Mouse (Mus musculus) hindbrain, embryonic 13.5 days (tissue): ENCODE data around the gene T. TPM values are rescaled to one million over a fixed set of nuclear protein-coding genes. Genes with fewer than 3 reads are reported as not detected.
"Not testable (repeated sequence)": the region's sequence is repeated elsewhere in the genome, so short reads cannot be mapped to it uniquely, and the experiment has no call there.

ENCODE experiments used
- ATAC-seq: fragments of 200-750 bp; cut with Nextera tagmentation; 2 replicates; pipeline ENCODE4 v1.8.0; 2017; ENCODE audit warnings: moderate TSS enrichment; ENCODE audit not compliant: low FRiP score
- H3K27ac ChIP-seq: fragments of 300-500 bp; sonication (generic); 2 replicates; pipeline ENCODE4 v1.5.1; 2015; ENCODE audit warnings: inconsistent platforms, mild to moderate bottlenecking, moderate library complexity
- H3K27me3 ChIP-seq: fragments of 300-500 bp; sonication (generic); 2 replicates; pipeline ENCODE4 v1.6.1; 2015; ENCODE audit warnings: mild to moderate bottlenecking, inconsistent platforms
- H3K36me3 ChIP-seq: fragments of 300-500 bp; sonication (generic); 2 replicates; pipeline ENCODE4 v1.6.1; 2015; ENCODE audit warnings: mild to moderate bottlenecking, inconsistent platforms
- H3K4me1 ChIP-seq: fragments of 300-500 bp; sonication (generic); replicated peaks from 2 replicates; pipeline ENCODE4 v1.6.1; 2015; ENCODE audit warnings: inconsistent platforms
- H3K4me2 ChIP-seq: fragments of 300-500 bp; sonication (generic); 2 replicates; pipeline ENCODE4 v1.6.1; 2015; ENCODE audit warnings: inconsistent platforms, mild to moderate bottlenecking, moderate library complexity
- H3K4me3 ChIP-seq: fragments of 300-500 bp; sonication (generic); 2 replicates; pipeline ENCODE4 v1.5.1; 2015; ENCODE audit warnings: mild to moderate bottlenecking, inconsistent platforms
- H3K9ac ChIP-seq: fragments of 300-500 bp; sonication (generic); 2 replicates; pipeline ENCODE4 v1.6.1; 2015; ENCODE audit warnings: mild to moderate bottlenecking, inconsistent platforms
- H3K9me3 ChIP-seq: fragments of 300-500 bp; sonication (generic); 2 replicates; pipeline ENCODE4 v1.6.1; 2016; ENCODE audit warnings: inconsistent platforms
- WGBS: fragments of 180-500 bp; shearing (Covaris S2); methylation state at CpG from one replicate; pipeline ENCODE4 v1.1.7; 2015; 5-methylcytosine and 5-hydroxymethylcytosine counted together
- polyA plus RNA-seq: library from polyadenylated mRNA; unstranded; fragments of >200 nt; fragmentation: Nextera tagmentation; extraction: Ambion mirVana; gene quantifications from 2 replicates; pipeline ENCODE4 v1.2.1, GENCODE M21; 2015

The T gene
- polyA plus RNA-seq, result 0.44 and 0.52 TPM in 2 replicates

GRCm38 (mm10) chr17:8433978-8434960, at the start of gene T:
T (plus strand) TSS chr17:8434423.
- H3K27ac ChIP-seq, result no peak within 1 kb of the TSS
- H3K27me3 ChIP-seq, result peaks cover 100% of the 10 kb centered on the region
- no peaks in the 10 kb centered on the region for H3K36me3 ChIP-seq
- no peaks in the 10 kb centered on the region for H3K9me3 ChIP-seq
- peak within 1 kb of the TSS; percentile 22 for H3K4me3 ChIP-seq
- ATAC-seq, result no peak
- no peak within 1 kb of the TSS for H3K9ac ChIP-seq
- H3K4me1 ChIP-seq, result peaks cover 25% of the 10 kb centered on the region
- 1% methylated on average over 64 of the region's 65 CpGs for WGBS
- peak within 1 kb of the TSS; percentile 42 for H3K4me2 ChIP-seq

GRCm38 (mm10) chr17:8385441-8385840, 48.8 kb upstream of the T start:
- H3K4me2 ChIP-seq, result no peak overlapping the region
- no peak overlapping the region for H3K9ac ChIP-seq
- H3K36me3 ChIP-seq, result no peaks in the 10 kb centered on the region
- H3K9me3 ChIP-seq, result no peaks in the 10 kb centered on the region
- H3K27me3 ChIP-seq, result peaks cover 36% of the 10 kb centered on the region
- H3K4me1 ChIP-seq, result peaks cover 11% of the 10 kb centered on the region
- 92% methylated on average over 2 of the region's 2 CpGs for whole genome bisulfite sequencing
- H3K4me3 ChIP-seq, result no peak overlapping the region
- no peak for ATAC-seq
- no peak overlapping the region for H3K27ac ChIP-seq

- WGBS, result 4% methylated on average over 13 of the region's 13 CpGs
- Histone ChIP-seq H3K36me3 (no peaks in the 10 kb centered on the region), H3K9ac (peak overlapping the region; percentile 61), H3K9me3 (no peaks in the 10 kb centered on the region), H3K27me3 (peaks cover 56% of the 10 kb centered on the region), H3K27ac (no peak overlapping the region), H3K4me3 (peak overlapping the region; percentile 37), H3K4me2 (peak overlapping the region; percentile 58), H3K4me1 (peaks cover 11% of the 10 kb centered on the region)
- peak; percentile 80; the same call in 1 of the 2 replicates for ATAC-seq
These were observed 45.8 kb upstream of the T start for GRCm38 (mm10) chr17:8388463-8388862.

GRCm38 (mm10) chr17:8388990-8389789, 45.0 kb upstream of the T start:
- Histone ChIP-seq H3K27ac (no peak overlapping the region), H3K27me3 (peaks cover 56% of the 10 kb centered on the region), H3K4me2 (peak overlapping the region; percentile 58), H3K9ac (peak overlapping the region; percentile 61), H3K4me3 (peak overlapping the region; percentile 37), H3K4me1 (peaks cover 11% of the 10 kb centered on the region), H3K36me3 (no peaks in the 10 kb centered on the region), H3K9me3 (no peaks in the 10 kb centered on the region)
- under 1% methylated on average over 28 of the region's 28 CpGs for WGBS
- no peak for ATAC-seq

GRCm38 (mm10) chr17:8389790-8390095, 44.5 kb upstream of the T start:
- WGBS, result 6% methylated on average over 10 of the region's 10 CpGs
- H3K9me3 ChIP-seq, result no peaks in the 10 kb centered on the region
- H3K27ac ChIP-seq, result no peak overlapping the region
- ATAC-seq, result no peak
- peak overlapping the region; percentile 37 for H3K4me3 ChIP-seq
- peaks cover 56% of the 10 kb centered on the region for H3K27me3 ChIP-seq
- H3K4me2 ChIP-seq, result peak overlapping the region; percentile 58; the same call in 1 of the 2 replicates
- H3K36me3 ChIP-seq, result no peaks in the 10 kb centered on the region
- H3K4me1 ChIP-seq, result peaks cover 11% of the 10 kb centered on the region
- H3K9ac ChIP-seq, result peak overlapping the region; percentile 61

- Histone ChIP-seq H3K9ac (no peak overlapping the region), H3K9me3 (no peaks in the 10 kb centered on the region), H3K27ac (no peak overlapping the region), H3K4me1 (peaks cover 11% of the 10 kb centered on the region), H3K36me3 (no peaks in the 10 kb centered on the region), H3K27me3 (peaks cover 56% of the 10 kb centered on the region), H3K4me2 (no peak overlapping the region), H3K4me3 (no peak overlapping the region)
- ATAC-seq, result no peak
- WGBS, result 57% methylated on average over 4 of the region's 4 CpGs
These were observed 43.7 kb upstream of the T start for GRCm38 (mm10) chr17:8390487-8390886.

- 75% methylated on average over 4 of the region's 4 CpGs for WGBS
- ATAC-seq, result no peak
- H3K9ac ChIP-seq, result no peak overlapping the region
- H3K4me2 ChIP-seq, result no peak overlapping the region
- H3K36me3 ChIP-seq, result no peaks in the 10 kb centered on the region
- H3K27me3 ChIP-seq, result peaks cover 11% of the 10 kb centered on the region
- no peak overlapping the region for H3K27ac ChIP-seq
- H3K9me3 ChIP-seq, result no peaks in the 10 kb centered on the region
- no peak overlapping the region for H3K4me3 ChIP-seq
- H3K4me1 ChIP-seq, result no peaks in the 10 kb centered on the region
These were observed 37.9 kb upstream of the T start for GRCm38 (mm10) chr17:8396371-8396770.

- Histone ChIP-seq H3K27ac (no peak overlapping the region), H3K4me1 (no peaks in the 10 kb centered on the region), H3K4me2 (no peak overlapping the region), H3K36me3 (no peaks in the 10 kb centered on the region), H3K4me3 (no peak overlapping the region), H3K9ac (no peak overlapping the region), H3K9me3 (no peaks in the 10 kb centered on the region), H3K27me3 (no peaks in the 10 kb centered on the region)
- 60% methylated on average over 2 of the region's 2 CpGs for WGBS
- ATAC-seq, result no peak
These were observed 36.3 kb upstream of the T start for GRCm38 (mm10) chr17:8397946-8398345.

GRCm38 (mm10) chr17:8403932-8404331, 30.3 kb upstream of the T start:
- WGBS, result 63% methylated on average over 8 of the region's 8 CpGs

GRCm38 (mm10) chr17:8406285-8406684, 27.9 kb upstream of the T start:
- no peaks in the 10 kb centered on the region for H3K36me3 ChIP-seq
- no peak overlapping the region for H3K4me2 ChIP-seq
- no peak for ATAC-seq
- H3K4me3 ChIP-seq, result no peak overlapping the region
- peaks cover 10% of the 10 kb centered on the region for H3K27me3 ChIP-seq
- WGBS, result 20% methylated on average over 6 of the region's 6 CpGs
- no peaks in the 10 kb centered on the region for H3K9me3 ChIP-seq
- no peak overlapping the region for H3K9ac ChIP-seq
- peaks cover 20% of the 10 kb centered on the region for H3K4me1 ChIP-seq
- no peak overlapping the region for H3K27ac ChIP-seq

More at GRCm38 (mm10) chr17:8403932-8404331, 30.3 kb upstream of the T start:
- H3K36me3 ChIP-seq, H3K4me3 ChIP-seq, ATAC-seq, H3K9ac ChIP-seq, H3K27ac ChIP-seq, H3K4me2 ChIP-seq, H3K9me3 ChIP-seq, H3K27me3 ChIP-seq: not testable (repeated sequence)
- H3K4me1 ChIP-seq, result peaks cover 16% of the 10 kb centered on the region

GRCm38 (mm10) chr17:8408002-8408401, 26.2 kb upstream of the T start:
- H3K4me2 ChIP-seq, ATAC-seq, H3K9me3 ChIP-seq, H3K27ac ChIP-seq, H3K4me3 ChIP-seq, H3K36me3 ChIP-seq, H3K9ac ChIP-seq: not testable (repeated sequence)
- WGBS, result 63% methylated on average over 4 of the region's 4 CpGs
- Histone ChIP-seq H3K27me3 (peaks cover 14% of the 10 kb centered on the region), H3K4me1 (peaks cover 20% of the 10 kb centered on the region)

GRCm38 (mm10) chr17:8408589-8409295, 25.5 kb upstream of the T start:
- WGBS, result 7% methylated on average over 16 of the region's 16 CpGs
- H3K27ac ChIP-seq, result no peak overlapping the region
- 0 out of 2 replicates have a peak overlapping the region, but pooled peaks have one; percentile 19 for H3K9ac ChIP-seq
- H3K9me3 ChIP-seq, result no peaks in the 10 kb centered on the region
- H3K4me3 ChIP-seq, result no peak overlapping the region
- H3K27me3 ChIP-seq, result peaks cover 22% of the 10 kb centered on the region
- ATAC-seq, result no peak
- no peaks in the 10 kb centered on the region for H3K36me3 ChIP-seq
- peaks cover 20% of the 10 kb centered on the region for H3K4me1 ChIP-seq
- H3K4me2 ChIP-seq, result no peak overlapping the region
